Mouse (Mus musculus) monocyte, adult 59 days (primary cell): ENCODE data around the gene Itga1. TPM values are rescaled to one million over a fixed set of nuclear protein-coding genes. Genes with fewer than 3 reads are reported as not detected.

Experiments used
- total RNA-seq, 2 experiments: library from RNA; stranded (reverse); gene quantifications; one replicate each; pipeline ENCODE4 v1.2.4; 2023

Gene Itga1
- 10 to 100 TPM; 14.0 to 17.9 TPM for total RNA-seq

DNA sequence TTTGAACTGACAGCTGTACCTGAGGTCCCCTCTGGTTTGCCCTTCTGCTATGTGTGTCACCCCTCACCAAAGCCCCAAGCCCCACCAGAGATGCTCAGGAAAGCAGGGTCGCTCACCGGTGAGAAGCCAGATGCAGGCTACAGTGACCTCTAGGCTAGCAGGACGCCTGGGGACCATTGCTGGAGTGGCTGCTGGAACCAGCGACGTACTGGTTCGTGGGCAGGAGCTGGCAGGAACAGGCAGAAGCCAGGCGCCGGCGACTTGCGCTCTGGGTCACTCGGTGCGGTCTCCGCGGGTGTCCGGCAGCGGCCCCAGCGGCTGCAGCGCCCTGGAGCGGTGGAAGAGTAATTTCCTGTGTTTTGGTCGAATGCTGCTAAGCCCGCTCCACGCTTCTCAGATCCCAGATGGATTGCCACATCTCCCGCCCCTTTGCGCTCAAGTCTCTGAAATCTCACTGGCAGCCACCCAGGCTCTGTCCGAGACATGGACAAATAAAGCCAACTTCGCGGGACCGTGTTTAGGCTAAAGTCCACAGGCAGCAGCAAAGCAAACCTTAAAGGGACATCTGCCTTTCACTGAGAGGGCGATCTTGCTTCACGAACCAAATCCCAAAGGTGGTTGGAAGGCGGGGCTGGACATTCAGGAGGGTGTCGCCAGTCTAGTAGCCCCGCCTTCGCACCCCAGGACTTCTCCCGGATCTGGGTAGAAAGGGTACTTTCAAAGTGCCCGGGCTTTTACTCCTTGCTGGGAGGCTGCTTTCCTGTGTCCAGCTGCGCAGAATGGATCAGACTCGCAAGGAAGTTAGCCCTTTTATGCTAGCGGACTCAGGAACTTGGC lies at the start of gene Itga1, which contains the start of gene Gm49395:
Itga1 (minus strand) TSS at position 610 of the 837 bp plus-strand sequence.
Gm49395 (minus strand) TSS at position 567 of the 837 bp plus-strand sequence.

DNA sequence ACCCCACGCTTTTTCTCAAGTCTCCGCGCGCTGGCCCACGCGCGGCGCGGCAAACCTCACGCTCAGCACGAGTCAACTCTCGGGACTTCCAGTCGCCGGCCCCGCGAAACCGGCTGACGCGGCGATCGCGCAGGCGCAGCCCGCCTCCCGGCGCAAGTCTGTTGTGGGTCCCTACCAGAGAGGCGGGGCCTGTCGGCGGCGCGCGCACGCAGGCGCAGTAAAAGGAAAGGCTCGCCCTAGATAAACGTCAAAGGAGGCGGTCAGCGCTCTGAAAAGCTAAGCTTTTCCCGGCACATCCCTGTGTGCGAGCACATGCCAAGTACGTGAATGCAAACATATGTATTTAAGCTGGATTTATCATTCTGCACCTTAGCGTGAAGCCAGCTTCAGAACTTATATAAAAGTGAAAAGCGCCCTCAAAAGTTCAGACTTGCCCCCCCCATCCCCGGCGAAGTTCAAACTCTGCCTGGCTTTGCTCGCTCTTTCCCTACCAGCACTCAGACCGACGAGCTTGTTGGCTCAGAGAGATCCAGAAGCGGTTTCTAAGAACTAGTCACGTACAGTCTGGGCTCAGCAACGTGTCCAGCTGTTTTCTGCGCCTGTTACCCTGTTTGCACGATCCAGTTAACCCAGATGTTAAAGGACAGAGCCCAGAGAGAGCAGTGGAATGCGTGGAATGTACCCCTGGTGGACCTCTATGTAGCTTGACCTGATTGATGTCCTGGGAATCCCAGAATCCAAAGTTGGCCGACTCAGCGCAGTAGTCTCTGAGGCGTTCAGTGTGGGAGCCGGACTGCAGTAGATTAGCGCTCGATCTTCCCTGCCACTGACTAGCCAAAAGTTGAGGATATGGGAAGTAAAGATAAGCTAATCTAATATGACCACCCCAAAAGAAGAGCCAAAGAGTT lies 11.4 kb downstream of the Itga1 start, which contains the start of gene Pelo:
Pelo (minus strand) TSS at position 118 of the 908 bp plus-strand sequence.

DNA sequence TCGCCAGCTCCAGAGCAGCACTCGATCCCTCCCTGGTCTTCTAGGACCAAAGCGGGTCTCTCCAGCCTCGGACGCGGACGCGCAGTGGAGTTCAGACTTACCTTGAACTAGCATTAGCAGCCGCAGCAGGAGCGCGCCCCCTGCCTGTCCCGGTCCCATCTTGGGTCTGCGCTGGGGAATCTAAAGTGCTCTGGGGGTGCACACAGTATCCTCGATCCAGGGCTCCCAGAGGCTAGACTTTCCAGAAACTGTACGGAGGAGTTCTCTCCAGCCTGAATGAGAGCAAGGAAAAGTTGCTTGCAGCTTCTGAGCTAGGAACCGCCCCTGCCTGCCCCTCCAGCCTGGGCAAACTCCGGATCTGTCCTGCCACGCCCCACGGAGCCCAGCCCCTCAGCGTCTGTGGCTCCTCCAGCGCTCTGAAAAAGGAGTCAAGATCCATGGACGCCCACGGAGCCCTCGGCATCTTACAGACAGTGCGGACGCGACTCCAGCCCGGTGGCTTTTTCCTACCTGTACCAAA lies 169.9 kb downstream of the Itga1 start, which contains the start of gene Itga2:
Itga2 (minus strand) TSS at position 326 of the 520 bp plus-strand sequence.

Other genes with a start within 250 kb of the Itga1 start
- gene Itga2, start 169.9 kb downstream of the Itga1 start, total RNA-seq: under 1 TPM in 1 of 2 experiments, not detected in 1; 0.10 TPM
- gene Pelo, start 11.8 kb downstream of the Itga1 start, total RNA-seq: 10 to 100 TPM; 16.4 to 19.6 TPM
- gene Gm49395, start within 50 bp of the Itga1 start, total RNA-seq: 1 to 10 TPM; 3.6 to 6.9 TPM